Mouse (Mus musculus) midbrain, embryonic 16.5 days (tissue): Measurements from ENCODE around the gene Rasl11b. TPM values are rescaled to one million over a fixed set of nuclear protein-coding genes. Genes with fewer than 3 reads are reported as not detected.

Source experiments
- ATAC-seq: fragments of 200-750 bp; cut with Nextera tagmentation; 2 replicates; pipeline ENCODE4 v1.8.0; 2017; ENCODE audit warnings: moderate TSS enrichment
- H3K27ac ChIP-seq: fragments of 300-500 bp; sonication (generic); 2 replicates; pipeline ENCODE4 v1.5.1; 2014; ENCODE audit warnings: mild to moderate bottlenecking, low read length, mixed read lengths
- H3K27me3 ChIP-seq: fragments of 300-500 bp; sonication (generic); 2 replicates; pipeline ENCODE4 v1.6.1; 2014; ENCODE audit warnings: low read depth, low read length, mixed read lengths; ENCODE audit not compliant: control insufficient read depth, insufficient read depth
- H3K36me3 ChIP-seq: fragments of 300-500 bp; sonication (generic); 2 replicates; pipeline ENCODE4 v1.6.1; 2014; ENCODE audit warnings: mild to moderate bottlenecking, low read length, moderate library complexity, mixed read lengths; ENCODE audit not compliant: control insufficient read depth, insufficient read depth
- H3K4me1 ChIP-seq: fragments of 300-500 bp; sonication (generic); 2 replicates; pipeline ENCODE4 v1.6.1; 2014; ENCODE audit warnings: mild to moderate bottlenecking, low read length, mixed read lengths; ENCODE audit not compliant: control insufficient read depth, insufficient read depth
- H3K4me2 ChIP-seq: fragments of 300-500 bp; sonication (generic); 2 replicates; pipeline ENCODE4 v1.6.1; 2014; ENCODE audit warnings: mild to moderate bottlenecking, low read length, mixed read lengths
- H3K4me3 ChIP-seq: fragments of 300-500 bp; sonication (generic); 2 replicates; pipeline ENCODE4 v1.5.1; 2014; ENCODE audit warnings: low read depth, mild to moderate bottlenecking, low read length, moderate library complexity, mixed read lengths
- H3K9ac ChIP-seq: fragments of 300-500 bp; sonication (generic); 2 replicates; pipeline ENCODE4 v1.6.1; 2014; ENCODE audit warnings: low read depth, low read length, mixed read lengths
- H3K9me3 ChIP-seq: fragments of 300-500 bp; sonication (generic); replicated peaks from 2 replicates; pipeline ENCODE4 v1.6.1; 2014; ENCODE audit warnings: mild to moderate bottlenecking, low read length, mixed read lengths; ENCODE audit not compliant: control insufficient read depth, poor library complexity, severe bottlenecking
- WGBS: fragments of 180-500 bp; shearing (Covaris S2); extraction: QIAGEN DNeasy Blood & Tissue Kit; methylation state at CpG from one replicate; pipeline ENCODE4 v1.1.7; 2014; 5-methylcytosine and 5-hydroxymethylcytosine counted together
- polyA plus RNA-seq: library from polyadenylated mRNA; unstranded; fragments of >200 nt; fragmentation: Nextera tagmentation; extraction: Ambion mirVana; gene quantifications from 2 replicates; pipeline ENCODE4 v1.2.1, GENCODE M21; 2015

The Rasl11b gene
- polyA plus RNA-seq, 1 experiment from 2014 or later, result 12.4 TPM

DNA sequence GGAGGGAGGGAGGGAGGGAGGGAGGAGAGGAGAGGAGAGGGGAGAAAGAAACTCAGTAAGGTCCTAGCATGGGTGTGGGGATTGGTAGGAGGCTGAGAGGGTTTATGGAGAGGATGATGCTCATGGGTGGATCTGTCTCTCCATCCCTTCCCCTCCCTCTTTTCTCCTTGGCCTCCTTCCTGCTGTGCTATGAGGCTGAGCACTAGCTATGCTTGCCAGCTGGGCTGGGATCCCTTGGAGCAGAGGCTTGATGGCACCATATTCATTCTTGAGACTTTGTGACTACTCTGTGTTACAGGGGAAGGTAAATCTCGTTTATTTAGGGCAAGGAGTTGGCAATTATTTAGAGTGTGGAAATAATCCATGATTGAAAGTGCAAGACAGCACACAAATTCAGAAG lies 33.9 kb downstream of the Rasl11b start:
- H3K9ac ChIP-seq, result no peak overlapping the region
- no peaks in the 10 kb centered on the region for H3K9me3 ChIP-seq
- no peaks in the 10 kb centered on the region for H3K36me3 ChIP-seq
- no peaks in the 10 kb centered on the region for H3K27me3 ChIP-seq
- no peak overlapping the region for H3K4me2 ChIP-seq
- H3K4me3 ChIP-seq, result no peak overlapping the region
- H3K4me1 ChIP-seq, result peaks cover 4% of the 10 kb centered on the region
- no peak for ATAC-seq
- no peak overlapping the region for H3K27ac ChIP-seq
- 41% methylated on average over 1 of the region's 1 CpGs for WGBS

DNA sequence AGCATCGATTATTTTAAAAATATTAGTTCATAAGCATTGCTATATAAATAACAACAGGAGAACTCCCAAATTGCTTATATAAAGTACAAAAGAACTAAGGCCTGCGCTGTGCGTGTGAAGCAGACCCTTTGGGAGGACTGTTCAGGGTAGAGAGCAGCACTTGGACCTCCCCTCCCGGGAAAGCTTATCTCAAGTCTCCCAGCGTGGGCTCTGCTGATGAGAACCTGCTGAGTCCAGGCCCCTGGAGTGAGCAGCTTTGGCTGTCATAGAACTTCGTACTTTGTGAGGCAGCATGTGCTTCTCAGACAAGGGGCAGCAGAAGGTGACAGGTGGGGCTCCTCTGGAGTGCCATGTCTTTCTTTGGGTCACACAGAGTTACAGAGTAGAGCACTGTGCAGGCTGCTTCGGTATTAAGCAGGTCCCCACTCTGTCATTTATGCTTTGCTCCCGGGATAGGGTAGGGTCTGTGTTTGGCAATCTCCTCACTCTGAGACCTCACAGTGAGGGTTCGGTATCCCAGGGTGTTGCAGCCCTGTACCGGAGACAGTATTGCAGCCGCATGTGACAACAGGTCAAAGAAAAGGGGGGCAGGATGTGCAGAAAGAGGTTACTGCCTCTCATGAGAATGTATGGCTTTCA lies 34.8 kb downstream of the Rasl11b start:
- Histone ChIP-seq H3K4me1 (peaks cover 4% of the 10 kb centered on the region), H3K27ac (no peak overlapping the region), H3K36me3 (no peaks in the 10 kb centered on the region), H3K4me3 (no peak overlapping the region), H3K9ac (no peak overlapping the region), H3K27me3 (no peaks in the 10 kb centered on the region), H3K9me3 (no peaks in the 10 kb centered on the region), H3K4me2 (no peak overlapping the region)
- 0 out of 2 replicates have a peak, but pooled peaks have one; percentile 55 for ATAC-seq
- 53% methylated on average over 11 of the region's 11 CpGs for WGBS

DNA sequence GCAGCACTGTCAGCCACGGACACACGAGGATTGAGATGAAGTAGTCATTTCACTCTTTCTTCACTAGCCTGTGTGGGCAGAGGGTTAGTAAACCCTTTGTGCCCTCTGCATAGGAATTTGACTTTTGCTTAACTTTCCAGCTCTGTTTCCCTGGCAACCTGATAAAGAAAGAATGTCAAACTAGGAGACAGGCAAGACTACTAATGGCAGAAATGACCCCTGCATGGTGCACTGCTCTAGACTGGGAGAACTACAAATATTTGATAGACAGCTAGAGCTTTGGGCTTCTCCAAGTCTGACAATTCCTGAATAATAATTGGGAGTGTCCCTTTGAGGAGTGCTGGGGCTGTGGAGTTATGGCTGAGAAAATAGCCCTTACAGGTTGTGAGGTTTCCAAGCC lies 35.4 kb downstream of the Rasl11b start:
- peak; percentile 50; the same call in 1 of the 2 replicates for ATAC-seq

DNA sequence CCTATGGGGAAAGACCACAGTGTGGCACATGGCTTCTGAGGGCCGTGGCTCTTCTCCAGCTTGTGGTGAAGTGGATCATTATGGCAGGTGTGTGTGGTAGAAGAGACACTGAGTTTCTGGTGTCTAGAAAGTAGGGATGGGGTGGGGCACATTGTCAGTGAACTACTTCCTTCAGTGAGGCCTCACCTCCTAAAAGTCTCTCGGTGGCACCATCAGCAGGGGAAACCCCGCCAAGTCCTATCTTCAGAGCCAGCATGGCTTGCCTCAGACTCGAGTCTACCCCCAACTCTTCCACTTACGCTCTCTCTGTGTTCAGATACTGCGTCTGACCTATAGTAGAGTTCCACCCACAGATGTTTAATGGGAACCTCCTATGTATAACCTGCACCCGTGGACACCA lies 38.7 kb downstream of the Rasl11b start:
- WGBS, result 97% methylated on average over 7 of the region's 7 CpGs

More for the DNA sequence above, 35.4 kb downstream of the Rasl11b start:
- Histone ChIP-seq H3K4me3 (no peak overlapping the region), H3K27me3 (no peaks in the 10 kb centered on the region), H3K27ac (no peak overlapping the region), H3K9ac (no peak overlapping the region), H3K36me3 (no peaks in the 10 kb centered on the region), H3K4me2 (no peak overlapping the region), H3K9me3 (no peaks in the 10 kb centered on the region), H3K4me1 (peaks cover 4% of the 10 kb centered on the region)
- WGBS, result 19% methylated on average over 2 of the region's 2 CpGs

DNA sequence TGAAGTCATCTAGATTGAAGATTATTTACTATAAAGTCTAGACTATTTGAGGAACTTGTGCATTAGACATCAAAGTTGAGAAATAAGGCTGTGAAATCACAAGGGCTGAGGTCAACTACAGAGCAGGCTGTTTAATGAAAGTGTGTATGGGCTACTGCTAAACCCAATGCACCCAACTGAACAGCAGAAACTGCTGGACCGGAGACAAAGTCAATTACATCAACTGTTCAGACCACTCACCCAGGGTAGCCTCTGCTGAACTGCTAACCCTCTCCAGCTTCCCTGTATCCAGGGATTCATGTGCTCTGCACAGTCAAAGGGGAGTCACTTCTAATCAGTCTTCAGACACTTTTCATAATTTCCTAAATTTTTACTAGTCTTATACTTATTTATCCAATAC lies 44.3 kb downstream of the Rasl11b start:
- Histone ChIP-seq H3K4me2 (no peak overlapping the region), H3K9ac (no peak overlapping the region), H3K27ac (no peak overlapping the region), H3K27me3 (no peaks in the 10 kb centered on the region), H3K9me3 (no peaks in the 10 kb centered on the region), H3K4me3 (no peak overlapping the region), H3K4me1 (no peaks in the 10 kb centered on the region), H3K36me3 (no peaks in the 10 kb centered on the region)
- 79% methylated on average over 1 of the region's 1 CpGs for WGBS
- no peak for ATAC-seq

More for the DNA sequence above, 38.7 kb downstream of the Rasl11b start:
- H3K4me1 ChIP-seq, result peaks cover 4% of the 10 kb centered on the region
- H3K36me3 ChIP-seq, result no peaks in the 10 kb centered on the region
- H3K27me3 ChIP-seq, result no peaks in the 10 kb centered on the region
- H3K4me2 ChIP-seq, result no peak overlapping the region
- no peaks in the 10 kb centered on the region for H3K9me3 ChIP-seq
- no peak overlapping the region for H3K9ac ChIP-seq
- no peak for ATAC-seq
- no peak overlapping the region for H3K27ac ChIP-seq
- H3K4me3 ChIP-seq, result no peak overlapping the region

DNA sequence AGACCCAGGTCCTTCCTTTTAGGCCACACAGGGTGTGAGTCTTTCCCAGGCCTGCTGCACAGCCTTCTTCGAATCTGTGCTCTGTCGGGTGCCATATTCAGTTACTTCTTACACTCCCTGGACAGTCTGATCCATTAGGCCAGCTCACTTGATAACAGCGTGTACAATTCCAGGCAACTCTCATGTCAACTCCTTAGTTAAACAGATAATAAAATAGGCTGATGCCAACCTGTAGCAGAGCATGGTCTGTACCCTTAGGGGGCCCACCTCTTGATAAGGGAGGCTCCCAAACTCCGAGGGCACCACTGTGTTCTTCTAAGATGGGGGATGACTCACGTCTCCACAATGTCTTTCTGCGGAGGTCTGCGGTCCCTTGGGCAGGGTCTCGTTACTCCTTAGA lies 45.2 kb downstream of the Rasl11b start:
- no peak overlapping the region for H3K4me3 ChIP-seq
- ATAC-seq, result no peak
- 88% methylated on average over 8 of the region's 8 CpGs for WGBS

DNA sequence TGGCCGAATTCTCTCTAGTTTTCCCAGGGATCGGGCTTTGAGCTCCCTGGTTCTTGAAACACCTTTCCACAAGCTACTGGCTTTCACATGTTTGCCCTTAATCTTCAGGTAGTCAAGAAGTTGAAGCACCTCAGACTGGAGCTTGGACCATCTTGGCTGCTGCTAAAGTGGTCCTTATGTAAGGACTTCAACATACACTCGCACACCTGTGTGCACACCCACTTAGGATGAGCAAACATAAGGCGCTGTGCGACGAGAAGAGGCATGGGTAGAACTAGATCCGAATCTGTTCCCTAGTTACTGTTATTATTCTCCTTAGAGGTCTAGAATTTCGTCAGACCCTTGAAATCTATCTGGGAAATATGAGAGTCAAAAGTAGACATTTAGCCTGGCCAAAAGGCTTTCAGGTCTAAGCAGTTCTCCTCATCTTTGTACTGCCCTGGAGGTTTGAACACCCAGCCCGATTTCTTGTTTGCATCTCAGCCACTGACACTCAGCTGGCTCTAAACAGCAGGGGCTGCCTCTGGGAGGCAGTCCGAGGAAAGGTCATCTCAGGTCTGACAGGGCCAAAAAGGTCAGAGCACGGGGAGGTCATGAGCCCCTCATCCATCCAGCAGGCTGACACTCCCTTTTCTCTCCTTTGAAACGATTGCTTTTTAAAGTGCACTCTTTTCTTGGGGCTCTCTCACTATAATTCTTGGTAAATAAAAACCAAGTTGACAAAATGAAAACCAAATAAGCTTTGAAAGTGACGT lies 46.0 kb downstream of the Rasl11b start:
- Histone ChIP-seq H3K36me3 (no peaks in the 10 kb centered on the region), H3K4me1 (no peaks in the 10 kb centered on the region), H3K4me3 (no peak overlapping the region), H3K9ac (no peak overlapping the region), H3K27me3 (no peaks in the 10 kb centered on the region), H3K9me3 (no peaks in the 10 kb centered on the region), H3K4me2 (no peak overlapping the region), H3K27ac (no peak overlapping the region)
- no peak for ATAC-seq
- whole genome bisulfite sequencing, result 61% methylated on average over 13 of the region's 13 CpGs

More for the DNA sequence above, 45.2 kb downstream of the Rasl11b start:
- Histone ChIP-seq H3K9ac (no peak overlapping the region), H3K27me3 (no peaks in the 10 kb centered on the region), H3K36me3 (no peaks in the 10 kb centered on the region), H3K9me3 (no peaks in the 10 kb centered on the region), H3K27ac (no peak overlapping the region), H3K4me1 (no peaks in the 10 kb centered on the region), H3K4me2 (no peak overlapping the region)

DNA sequence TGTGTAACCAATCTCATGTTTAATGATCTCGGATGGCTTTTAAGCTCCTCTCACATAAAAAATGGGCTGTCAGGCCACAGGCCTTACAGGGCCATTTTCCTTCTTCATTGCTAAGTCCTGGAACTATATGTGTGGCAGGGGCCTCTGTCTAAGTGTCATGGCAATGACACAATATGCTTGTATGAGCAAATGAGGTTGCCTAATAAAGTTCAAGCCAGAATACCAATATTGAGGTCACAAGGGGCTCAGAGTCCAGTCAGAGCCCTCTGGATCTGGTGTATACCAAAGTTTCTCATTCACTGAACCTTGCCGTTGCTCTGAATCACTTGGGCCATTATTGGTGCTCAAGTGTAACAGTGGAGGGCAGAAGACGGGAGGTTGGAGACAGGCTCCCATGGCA lies 47.6 kb downstream of the Rasl11b start:
- H3K9ac ChIP-seq, result no peak overlapping the region
- no peaks in the 10 kb centered on the region for H3K9me3 ChIP-seq
- no peak for ATAC-seq
- no peaks in the 10 kb centered on the region for H3K27me3 ChIP-seq
- H3K4me2 ChIP-seq, result no peak overlapping the region
- no peaks in the 10 kb centered on the region for H3K36me3 ChIP-seq
- no peaks in the 10 kb centered on the region for H3K4me1 ChIP-seq
- no peak overlapping the region for H3K4me3 ChIP-seq
- H3K27ac ChIP-seq, result no peak overlapping the region
- 73% methylated on average over 3 of the region's 3 CpGs for WGBS

DNA sequence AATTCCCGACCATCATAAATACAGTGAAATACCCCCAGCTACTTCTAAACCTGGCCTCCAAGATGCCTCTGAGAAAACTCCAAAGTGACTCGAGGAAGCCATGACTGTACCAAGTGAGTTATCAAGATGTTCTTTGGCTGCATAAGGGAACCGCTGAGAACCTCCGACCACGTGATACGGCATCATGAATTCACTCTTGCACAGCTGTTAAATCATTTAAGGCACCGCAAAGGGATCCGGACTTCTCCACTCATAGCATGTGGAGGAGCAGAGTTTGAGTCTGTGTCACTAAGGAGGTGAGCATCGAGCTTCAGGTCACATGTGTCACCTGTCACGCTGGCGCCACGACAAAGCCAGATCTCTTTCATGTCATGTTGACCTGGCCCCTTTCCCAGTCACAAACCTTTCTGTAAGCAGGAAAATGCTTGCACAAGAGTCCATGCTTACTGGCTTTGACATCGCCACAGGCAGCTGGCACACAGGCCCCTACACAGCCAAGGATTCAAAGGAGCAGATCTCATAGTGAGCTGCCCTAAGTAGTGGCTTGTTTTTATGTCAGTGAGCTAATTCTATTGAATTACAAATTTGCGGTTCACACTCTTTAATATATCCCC lies 49.4 kb downstream of the Rasl11b start:
- no peak overlapping the region for H3K4me2 ChIP-seq
- H3K4me1 ChIP-seq, result no peaks in the 10 kb centered on the region
- 91% methylated on average over 14 of the region's 14 CpGs for WGBS
- H3K27ac ChIP-seq, result no peak overlapping the region
- no peak overlapping the region for H3K4me3 ChIP-seq
- H3K9ac ChIP-seq, result no peak overlapping the region
- H3K27me3 ChIP-seq, result no peaks in the 10 kb centered on the region
- no peaks in the 10 kb centered on the region for H3K36me3 ChIP-seq
- no peak for ATAC-seq
- H3K9me3 ChIP-seq, result no peaks in the 10 kb centered on the region
